Mouse (Mus musculus) liver (tissue): ENCODE measurements around the gene Usp17lc.
"Not testable (repeated sequence)": the region's sequence is repeated elsewhere in the genome, so short reads cannot be mapped to it uniquely, and the experiment has no call there.

Source experiments
- DNase-seq: peaks from one replicate; pipeline ENCODE4 v3.0.0-alpha.2; 2020; ENCODE audit warnings: mixed read lengths

Gene Usp17lc

GRCm38 (mm10) chr7:103414772-103415171, at the start of gene Usp17lc:
Gene Usp17lc, plus strand, starts transcription at chr7:103415072.
- not testable (repeated sequence) for DNase-seq

- DNase-seq, result no peak
Measured at GRCm38 (mm10) chr7:103386077-103386476, 28.8 kb upstream of the Usp17lc start, which contains the start of gene Olfr603. Gene Olfr603, minus strand, starts transcription at chr7:103386177.

- no peak for DNase-seq
Measured at GRCm38 (mm10) chr7:103397758-103398157, 17.1 kb upstream of the Usp17lc start.

- DNase-seq, result no peak
Measured at GRCm38 (mm10) chr7:103398981-103399380, 15.9 kb upstream of the Usp17lc start.

- DNase-seq, result not testable (repeated sequence)
Measured at GRCm38 (mm10) chr7:103406521-103407055, 8.3 kb upstream of the Usp17lc start.

- DNase-seq, result no peak
Measured at GRCm38 (mm10) chr7:103445339-103445738, 30.5 kb downstream of the Usp17lc start, which contains the start of gene Olfr605. Gene Olfr605, minus strand, starts transcription at chr7:103445439.

GRCm38 (mm10) chr7:103448746-103449145, 33.9 kb downstream of the Usp17lc start, which contains the start of gene Olfr606:
Gene Olfr606, plus strand, starts transcription at chr7:103449046.
- no peak for DNase-seq

- no peak for DNase-seq
Measured at GRCm38 (mm10) chr7:103460590-103460989, 45.7 kb downstream of the Usp17lc start.
